Mouse (Mus musculus): ENCODE results near the gene Zc2hc1b. TPM values are rescaled to one million over a fixed set of nuclear protein-coding genes. Genes with fewer than 3 reads are reported as not detected.
A peak's percentile ranks its signal among the peaks of the same experiment; 100 is the strongest.

Gene Zc2hc1b
- polyA plus RNA-seq, 1 experiment from 2014 or later: not detected

GRCm38 (mm10) chr10:13212326-13212725 is 34.5 kb upstream of the Zc2hc1b start:
- H3K36me3 ChIP-seq (replicated peaks; ENCODE audit: insufficient read depth, low read length): 0 out of 2 replicates have a peak, but pooled peaks cover 3% of the 10 kb centered on the region
- H3K27ac ChIP-seq (ENCODE audit: low read depth): no peak overlapping the region
- WGBS (ENCODE audit: insufficient replicate concordance): 81% methylated on average over 9 of the region's 9 CpGs
- no peaks in the 10 kb centered on the region for H3K27me3 ChIP-seq (ENCODE audit: insufficient read depth, low read length)
- H3K9me3 ChIP-seq (ENCODE audit: low read length): no peaks in the 10 kb centered on the region
- DNase-seq (no peak), ATAC-seq (no peak)
- no peak for TF ChIP-seq EP300 (IDR thresholded peaks at IDR 0.05; ENCODE audit: low read depth)
- TF ChIP-seq CTCF (IDR thresholded peaks at IDR 0.05; ENCODE audit: low read depth): no peak
- H3K4me2 ChIP-seq (ENCODE audit: low read depth, low read length): no peak overlapping the region
- no peaks in the 10 kb centered on the region for H3K4me1 ChIP-seq (ENCODE audit: insufficient read depth)
- no peak overlapping the region for H3K9ac ChIP-seq (replicated peaks)
- H3K4me3 ChIP-seq (ENCODE audit: low read depth, low read length): no peak overlapping the region

GRCm38 (mm10) chr10:13209930-13210637 is 32.3 kb upstream of the Zc2hc1b start:
- ATAC-seq: no peak
- Histone ChIP-seq H3K9me3 (ENCODE audit: low read length) (no peaks in the 10 kb centered on the region), H3K36me3 (replicated peaks; ENCODE audit: insufficient read depth, low read length) (0 out of 2 replicates have a peak, but pooled peaks cover 3% of the 10 kb centered on the region), H3K4me3 (ENCODE audit: low read depth, low read length) (no peak overlapping the region), H3K27ac (ENCODE audit: low read depth) (no peak overlapping the region), H3K4me1 (ENCODE audit: insufficient read depth) (no peaks in the 10 kb centered on the region), H3K4me2 (ENCODE audit: low read depth, low read length) (no peak overlapping the region), H3K27me3 (ENCODE audit: insufficient read depth, low read length) (no peaks in the 10 kb centered on the region), H3K9ac (replicated peaks) (no peak overlapping the region)
- TF ChIP-seq EP300 (IDR thresholded peaks at IDR 0.05; ENCODE audit: low read depth) (no peak), CTCF (IDR thresholded peaks at IDR 0.05; ENCODE audit: low read depth) (no peak)
- 63% methylated on average over 8 of the region's 8 CpGs for WGBS (ENCODE audit: insufficient replicate concordance)
- no peak for DNase-seq

DNA sequence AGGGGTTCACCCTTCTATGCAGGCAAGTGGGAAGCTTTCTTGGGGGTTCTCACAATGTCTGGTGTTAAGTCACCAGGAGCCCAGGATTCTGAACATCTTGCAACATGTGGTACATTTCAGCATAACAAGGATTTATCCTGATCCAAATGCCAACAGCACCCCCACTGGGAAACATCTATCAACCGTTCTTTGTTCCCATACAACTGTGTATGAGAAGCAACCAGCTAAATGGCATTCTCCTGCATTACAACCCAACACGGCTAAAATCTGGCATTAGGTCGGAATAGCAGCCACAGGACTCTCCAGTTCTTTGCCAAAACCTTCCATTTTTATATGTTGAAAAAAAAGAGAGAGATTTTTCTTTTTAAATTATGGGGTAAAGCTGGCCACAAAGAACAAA is 31.7 kb upstream of the Zc2hc1b start:
- Histone ChIP-seq H3K27me3 (ENCODE audit: insufficient read depth, low read length) (no peaks in the 10 kb centered on the region), H3K27ac (ENCODE audit: low read depth) (no peak overlapping the region), H3K4me2 (ENCODE audit: low read depth, low read length) (no peak overlapping the region), H3K36me3 (replicated peaks; ENCODE audit: insufficient read depth, low read length) (0 out of 2 replicates have a peak, but pooled peaks cover 3% of the 10 kb centered on the region), H3K4me3 (ENCODE audit: low read depth, low read length) (no peak overlapping the region), H3K9ac (replicated peaks) (no peak overlapping the region), H3K9me3 (ENCODE audit: low read length) (no peaks in the 10 kb centered on the region), H3K4me1 (ENCODE audit: insufficient read depth) (no peaks in the 10 kb centered on the region)
- TF ChIP-seq CTCF (IDR thresholded peaks at IDR 0.05; ENCODE audit: low read depth) (no peak), EP300 (IDR thresholded peaks at IDR 0.05; ENCODE audit: low read depth) (no peak)
- DNase-seq: no peak
- no peak for ATAC-seq
- WGBS (ENCODE audit: insufficient replicate concordance): 79% methylated on average over 3 of the region's 3 CpGs

GRCm38 (mm10) chr10:13209061-13209460 is 31.2 kb upstream of the Zc2hc1b start:
- ATAC-seq (no peak), DNase-seq (no peak)
- Histone ChIP-seq H3K4me2 (ENCODE audit: low read depth, low read length) (no peak overlapping the region), H3K4me1 (ENCODE audit: insufficient read depth) (no peaks in the 10 kb centered on the region), H3K9ac (replicated peaks) (no peak overlapping the region), H3K27ac (ENCODE audit: low read depth) (no peak overlapping the region), H3K4me3 (ENCODE audit: low read depth, low read length) (no peak overlapping the region), H3K9me3 (ENCODE audit: low read length) (no peaks in the 10 kb centered on the region), H3K27me3 (ENCODE audit: insufficient read depth, low read length) (no peaks in the 10 kb centered on the region), H3K36me3 (replicated peaks; ENCODE audit: insufficient read depth, low read length) (0 out of 2 replicates have a peak, but pooled peaks cover 3% of the 10 kb centered on the region)
- TF ChIP-seq EP300 (IDR thresholded peaks at IDR 0.05; ENCODE audit: low read depth): no peak
- no peak for TF ChIP-seq CTCF (IDR thresholded peaks at IDR 0.05; ENCODE audit: low read depth)
- WGBS (ENCODE audit: insufficient replicate concordance): 85% methylated on average over 4 of the region's 4 CpGs

- Histone ChIP-seq H3K27me3 (ENCODE audit: insufficient read depth, low read length) (no peaks in the 10 kb centered on the region), H3K9ac (replicated peaks) (no peak overlapping the region), H3K27ac (ENCODE audit: low read depth) (no peak overlapping the region), H3K4me3 (ENCODE audit: low read depth, low read length) (no peak overlapping the region), H3K9me3 (ENCODE audit: low read length) (no peaks in the 10 kb centered on the region), H3K4me2 (ENCODE audit: low read depth, low read length) (no peak overlapping the region), H3K36me3 (replicated peaks; ENCODE audit: insufficient read depth, low read length) (no peaks in the 10 kb centered on the region), H3K4me1 (ENCODE audit: insufficient read depth) (no peaks in the 10 kb centered on the region)
- 63% methylated on average over 6 of the region's 6 CpGs for WGBS (ENCODE audit: insufficient replicate concordance)
- ATAC-seq: peak; percentile 71
- DNase-seq: no peak
- TF ChIP-seq EP300 (IDR thresholded peaks at IDR 0.05; ENCODE audit: low read depth) (0 out of 2 replicates have a peak, but pooled peaks have one; percentile 42), CTCF (IDR thresholded peaks at IDR 0.05; ENCODE audit: low read depth) (no peak)
These were observed 24.0 kb upstream of the Zc2hc1b start for GRCm38 (mm10) chr10:13201741-13202293.

DNA sequence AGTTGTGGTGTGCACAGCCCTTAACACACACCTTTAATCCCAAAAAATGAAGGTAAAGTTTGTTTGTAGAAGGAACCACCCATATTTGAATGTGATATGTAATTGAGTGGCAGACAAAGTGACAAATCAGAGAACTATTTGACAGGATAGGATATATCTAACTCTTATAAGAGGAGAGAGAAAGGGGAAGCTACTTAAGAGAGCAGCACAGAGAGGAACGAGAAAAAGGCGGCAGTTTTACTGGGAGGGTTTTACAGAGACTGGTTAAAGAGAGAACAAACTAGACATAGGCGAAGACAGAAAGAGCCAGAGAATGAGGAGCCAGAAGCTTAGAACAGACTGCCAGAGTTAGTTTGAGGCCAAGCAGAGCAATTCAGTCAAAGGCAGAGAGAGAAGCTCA is 23.0 kb upstream of the Zc2hc1b start:
- Histone ChIP-seq H3K4me2 (ENCODE audit: low read depth, low read length) (no peak overlapping the region), H3K27ac (ENCODE audit: low read depth) (no peak overlapping the region), H3K36me3 (replicated peaks; ENCODE audit: insufficient read depth, low read length) (no peaks in the 10 kb centered on the region), H3K9me3 (ENCODE audit: low read length) (no peaks in the 10 kb centered on the region), H3K9ac (replicated peaks) (no peak overlapping the region), H3K4me3 (ENCODE audit: low read depth, low read length) (no peak overlapping the region), H3K27me3 (ENCODE audit: insufficient read depth, low read length) (no peaks in the 10 kb centered on the region), H3K4me1 (ENCODE audit: insufficient read depth) (no peaks in the 10 kb centered on the region)
- ATAC-seq (no peak), DNase-seq (no peak)
- 69% methylated on average over 3 of the region's 3 CpGs for WGBS (ENCODE audit: insufficient replicate concordance)
- TF ChIP-seq CTCF (IDR thresholded peaks at IDR 0.05; ENCODE audit: low read depth) (no peak), EP300 (IDR thresholded peaks at IDR 0.05; ENCODE audit: low read depth) (no peak)

Data from liver, postnatal 0 days (tissue).